Mouse (Mus musculus) frontal cortex, postnatal 25 days (tissue): ENCODE results near the gene Fbxo3.
"Not testable (repeated sequence)": the region's sequence is repeated elsewhere in the genome, so short reads cannot be mapped to it uniquely, and the experiment has no call there.

ENCODE experiments used
- DNase-seq, 2 experiments: peaks; one replicate each; pipeline ENCODE4 v3.0.0; 2022; ENCODE audit warnings: low spot score in 2 of 2

Fbxo3 gene

GRCm38 (mm10) chr2:104096256-104096655 is 68.7 kb downstream of the Fbxo3 start:
- DNase-seq, result no peak

- DNase-seq, result not testable (repeated sequence)
Observed at GRCm38 (mm10) chr2:104096796-104097195, 69.3 kb downstream of the Fbxo3 start.

DNA sequence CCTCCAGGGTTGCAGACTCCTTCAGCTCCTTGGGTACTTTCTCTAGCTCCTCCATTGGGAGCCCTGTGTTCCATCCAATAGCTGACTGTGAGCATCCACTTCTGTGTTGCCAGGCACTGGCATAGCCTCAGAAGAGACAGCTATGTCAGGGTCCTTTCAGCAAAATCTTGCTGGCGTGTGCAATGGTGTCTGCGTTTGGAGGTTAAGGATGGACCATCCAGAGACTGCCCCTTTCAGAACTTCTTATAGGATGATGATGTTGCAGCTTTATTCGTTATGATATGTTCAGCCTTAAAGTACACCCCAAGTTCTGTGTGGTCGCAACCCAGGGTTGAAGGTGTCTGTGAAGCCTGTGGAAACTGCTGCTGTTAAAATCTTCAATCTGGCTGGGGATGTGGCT is 69.9 kb downstream of the Fbxo3 start:
- DNase-seq, result not testable (repeated sequence)

DNA sequence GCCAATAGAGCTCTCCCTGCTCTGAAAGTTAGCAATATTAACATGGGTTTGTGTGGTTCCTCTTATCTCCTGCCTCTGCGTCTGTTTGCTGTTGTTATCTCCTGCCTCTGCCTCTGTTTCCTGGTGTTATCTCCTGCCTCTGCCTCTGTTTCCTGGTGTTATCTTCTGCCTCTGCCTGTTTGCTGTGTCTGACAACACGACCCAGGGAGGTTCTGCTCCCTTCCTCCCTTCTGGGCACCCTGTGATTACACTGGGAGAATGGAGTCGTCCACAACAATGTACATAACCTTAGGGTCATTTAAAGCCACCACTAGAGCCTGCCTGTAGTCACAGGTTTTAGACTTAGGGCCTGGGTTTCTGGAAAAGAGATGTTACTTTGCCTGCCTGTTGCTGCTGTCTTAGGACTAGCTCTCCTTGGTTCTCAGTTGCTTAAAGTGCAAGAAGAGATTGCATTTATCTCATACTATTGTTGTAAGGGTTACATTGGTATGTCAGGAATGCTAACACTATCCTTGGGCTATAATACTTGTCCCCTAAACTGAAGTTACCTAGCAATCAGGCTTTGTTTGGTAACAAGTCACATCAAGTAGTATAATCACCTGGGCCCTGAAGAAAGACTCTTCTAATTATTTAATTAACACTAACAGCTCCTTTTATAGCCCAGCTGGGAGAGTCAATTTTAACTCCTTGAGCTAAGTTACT is 71.2 kb downstream of the Fbxo3 start:
- no peak for DNase-seq

GRCm38 (mm10) chr2:104099231-104099585 is 71.7 kb downstream of the Fbxo3 start:
- no peak for DNase-seq

DNA sequence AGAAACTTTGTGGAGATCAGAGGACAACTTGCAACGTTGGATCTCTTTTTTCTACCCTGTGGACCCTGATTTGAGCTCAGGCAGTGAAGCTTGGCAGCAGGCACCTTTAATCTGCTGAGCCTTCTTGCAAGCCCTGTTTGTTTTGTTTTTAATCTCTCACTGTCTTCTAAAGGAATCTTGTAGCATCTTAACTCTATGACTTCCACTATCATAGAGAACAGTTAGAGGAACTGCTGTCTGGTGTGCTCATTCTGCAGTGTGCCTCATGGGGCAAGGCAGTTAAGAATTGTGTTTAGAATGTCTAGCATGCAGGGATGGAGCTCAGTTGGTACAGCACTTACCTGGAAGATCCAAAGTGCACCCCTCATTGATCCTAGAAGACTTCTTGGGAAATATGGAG is 72.4 kb downstream of the Fbxo3 start:
- DNase-seq, result no peak

- DNase-seq, result no peak
Observed at GRCm38 (mm10) chr2:104104800-104105199, 77.3 kb downstream of the Fbxo3 start.

- DNase-seq, result not testable (repeated sequence)
Observed at GRCm38 (mm10) chr2:104109021-104109420, 81.5 kb downstream of the Fbxo3 start.

GRCm38 (mm10) chr2:104109528-104109927 is 82.0 kb downstream of the Fbxo3 start:
- no peak for DNase-seq

DNA sequence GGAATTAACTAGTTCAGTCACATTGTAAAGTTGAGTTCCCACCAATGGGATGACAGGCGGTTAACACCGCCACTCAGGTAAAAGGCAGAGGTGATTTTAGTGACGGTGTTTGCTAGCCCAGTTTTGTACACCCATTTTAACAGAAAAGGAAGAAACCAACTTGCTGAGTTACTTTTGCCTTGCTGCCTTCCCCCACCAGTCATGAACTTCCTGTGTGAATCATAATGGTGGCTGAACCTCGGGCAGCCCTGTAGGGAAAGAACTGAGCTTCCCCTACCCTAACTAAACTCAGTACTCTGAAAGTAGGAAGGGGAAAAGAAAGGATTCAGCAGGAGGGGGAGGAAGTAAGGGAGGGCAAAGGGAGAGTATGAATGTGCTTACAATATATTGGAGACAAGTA is 82.5 kb downstream of the Fbxo3 start:
- DNase-seq, result no peak

GRCm38 (mm10) chr2:104111170-104111797 is 83.8 kb downstream of the Fbxo3 start:
- DNase-seq, result not testable (repeated sequence)
